Mouse (Mus musculus): Measurements from ENCODE around the gene Fam205c.
"Not testable (repeated sequence)": the region's sequence is repeated elsewhere in the genome, so short reads cannot be mapped to it uniquely, and the experiment has no call there.

Fam205c gene

DNA sequence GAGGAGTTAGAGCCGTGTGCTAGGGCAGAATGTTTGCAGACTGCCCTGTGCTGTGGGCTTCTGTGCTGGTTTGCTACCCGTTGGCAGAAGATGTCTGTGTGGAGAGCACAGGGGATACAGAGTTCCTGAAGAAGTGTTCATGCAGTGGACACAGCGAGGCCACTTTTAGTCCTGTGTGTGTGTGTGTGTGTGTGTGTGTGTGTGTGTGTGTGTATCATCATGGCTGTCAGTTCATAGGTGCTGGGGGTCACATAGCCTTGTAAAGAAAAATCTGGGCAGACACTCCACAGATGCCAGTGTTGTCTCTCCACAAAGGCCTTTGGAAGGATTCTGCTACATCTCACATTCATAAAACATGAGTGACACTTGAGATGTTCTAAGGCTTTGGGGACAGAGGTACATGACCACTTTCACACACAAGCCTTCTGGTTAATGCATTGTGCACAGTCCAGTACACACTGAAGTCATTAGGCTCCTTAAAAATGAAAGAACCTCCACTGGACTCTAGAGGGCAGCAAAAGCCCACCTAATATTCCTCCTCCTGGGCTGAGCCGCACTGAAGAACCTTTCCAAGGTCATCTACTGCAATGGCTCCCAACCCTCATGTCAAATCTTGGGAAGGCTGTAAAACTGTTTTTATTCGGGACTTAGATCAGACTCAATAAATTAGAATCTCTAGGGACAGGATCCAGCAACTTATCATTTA is 2.7 kb upstream of the Fam205c start:
- DNase-seq: peak; percentile 47

DNA sequence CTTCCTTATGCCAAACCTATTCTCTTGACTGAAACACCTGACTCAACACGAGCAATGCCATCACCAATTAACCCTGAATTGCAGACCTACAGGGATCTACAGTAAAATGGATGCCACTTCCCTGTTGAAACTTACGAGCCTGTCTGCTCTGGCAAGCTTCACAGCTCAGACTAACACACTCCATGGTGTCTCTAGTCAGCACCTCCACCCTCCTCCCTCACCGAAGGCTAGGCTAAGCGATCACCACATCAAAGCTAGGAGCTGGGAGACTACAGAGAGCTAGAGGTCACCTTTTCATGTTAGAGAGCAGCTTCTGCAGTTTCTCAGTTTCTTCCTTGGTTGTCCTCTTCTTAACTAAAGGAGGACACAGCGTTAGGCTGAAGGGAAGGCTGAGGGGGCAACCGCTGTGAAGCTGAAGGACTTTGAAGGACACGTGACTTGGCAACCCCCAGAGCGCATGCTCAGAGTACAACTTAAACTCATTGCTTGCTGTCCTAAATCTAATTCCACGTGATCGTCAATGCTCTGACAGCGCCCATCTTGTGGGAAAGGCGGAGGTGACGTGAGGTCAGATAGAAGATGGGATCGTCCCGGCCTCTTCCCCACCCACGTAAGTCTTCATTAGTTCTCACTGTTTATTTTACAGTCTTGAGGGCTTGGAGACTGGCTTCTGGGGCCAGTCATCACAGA is 1.1 kb downstream of the Fam205c start:
- DNase-seq: no peak

DNA sequence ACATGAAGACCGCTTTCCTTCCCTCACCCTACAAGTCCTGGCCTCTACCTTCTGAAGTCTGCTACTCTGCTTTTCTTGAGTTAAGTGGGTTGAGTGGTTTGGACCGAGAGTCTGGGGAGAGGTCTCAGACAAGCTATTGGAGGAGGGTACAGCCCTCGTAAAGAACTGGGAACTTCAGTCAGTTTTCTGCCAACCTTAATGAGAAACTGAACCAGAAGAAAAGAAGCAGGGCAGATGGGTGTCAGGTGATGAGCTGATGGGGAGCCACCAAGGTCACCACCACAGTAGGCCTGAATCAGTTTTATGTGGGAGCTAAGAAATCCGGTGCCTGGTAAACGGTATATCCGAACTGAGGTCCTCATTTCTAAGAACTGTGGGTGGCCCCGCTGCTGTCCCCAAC is 1.9 kb downstream of the Fam205c start:
- DNase-seq: no peak

DNA sequence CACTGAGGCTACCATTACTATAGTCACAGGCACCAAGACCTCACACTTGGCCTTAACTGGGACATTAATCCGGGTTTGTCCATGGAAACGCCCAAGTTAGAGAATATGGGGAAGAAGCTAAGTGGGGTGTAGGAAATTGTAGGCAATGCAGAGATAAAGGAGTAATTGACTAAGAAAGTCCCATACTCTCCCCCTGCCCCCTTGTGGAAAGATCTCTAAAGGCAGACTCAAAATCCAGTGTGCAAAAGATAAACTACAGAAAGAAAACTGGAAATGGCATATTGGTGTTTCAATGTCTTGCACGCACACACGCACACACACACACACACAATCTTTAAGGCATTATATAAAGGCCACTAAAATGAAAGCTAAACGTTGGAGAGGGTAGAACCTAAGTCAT is 3.3 kb downstream of the Fam205c start:
- no peak for DNase-seq

DNA sequence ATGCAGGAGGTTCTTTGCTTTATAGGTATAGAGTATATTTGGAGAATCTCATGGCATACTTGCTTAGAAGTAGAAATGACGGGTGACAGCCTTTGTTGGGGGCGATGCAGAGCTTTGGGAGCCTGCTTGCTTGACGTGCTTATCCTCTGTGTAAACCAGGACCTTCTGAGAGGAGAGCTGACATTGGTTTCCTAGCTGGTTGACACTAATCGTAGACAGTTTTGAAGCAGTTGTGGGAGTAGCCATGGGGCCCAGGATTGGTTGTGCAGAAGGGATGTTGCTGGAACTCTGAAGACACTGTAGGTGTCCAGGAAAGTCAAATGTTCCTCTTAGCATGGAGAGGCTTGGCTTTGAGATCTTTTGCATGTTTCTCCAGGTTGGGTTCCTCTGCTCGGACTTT is 5.8 kb downstream of the Fam205c start:
- DNase-seq: no peak

DNA sequence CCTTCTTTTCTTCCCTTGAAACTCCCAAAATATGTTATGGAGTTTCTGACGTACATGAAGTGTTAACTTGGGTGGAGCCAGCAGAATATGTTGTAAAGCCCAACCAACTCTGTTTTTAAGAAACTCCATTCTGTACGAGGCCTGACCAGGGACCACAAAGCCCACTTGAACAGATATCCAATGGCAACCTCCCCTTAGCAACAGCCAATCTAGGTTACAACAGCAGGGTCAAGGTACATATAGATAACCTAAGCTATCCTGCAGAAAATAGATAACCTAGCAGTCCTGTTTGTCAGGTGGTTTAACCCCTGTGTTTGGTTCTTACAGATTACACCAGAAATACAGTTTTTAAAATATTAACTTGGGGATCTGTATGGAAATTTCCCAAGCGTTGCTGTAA is 6.6 kb downstream of the Fam205c start:
- no peak for DNase-seq

DNA sequence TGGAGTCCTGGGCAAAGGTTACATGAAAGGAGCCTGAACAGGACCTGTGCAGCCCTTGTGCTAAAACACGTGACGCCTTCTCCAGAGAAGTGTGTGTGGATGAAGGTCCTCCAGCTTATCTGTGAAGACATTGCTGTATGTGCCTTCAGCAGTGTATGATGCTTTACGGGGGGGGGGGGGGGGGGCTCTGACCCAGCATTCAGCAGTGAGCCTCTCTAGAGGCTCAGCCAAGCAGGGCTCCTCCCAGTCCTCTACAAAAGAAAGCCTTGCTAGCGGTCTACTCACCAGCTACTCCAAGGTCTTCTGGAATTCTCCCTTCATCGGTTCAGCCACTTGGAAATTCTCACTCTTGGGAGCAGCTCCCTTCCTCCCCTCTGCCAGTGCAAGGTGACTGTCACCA is 10.5 kb downstream of the Fam205c start:
- DNase-seq: not testable (repeated sequence)

DNA sequence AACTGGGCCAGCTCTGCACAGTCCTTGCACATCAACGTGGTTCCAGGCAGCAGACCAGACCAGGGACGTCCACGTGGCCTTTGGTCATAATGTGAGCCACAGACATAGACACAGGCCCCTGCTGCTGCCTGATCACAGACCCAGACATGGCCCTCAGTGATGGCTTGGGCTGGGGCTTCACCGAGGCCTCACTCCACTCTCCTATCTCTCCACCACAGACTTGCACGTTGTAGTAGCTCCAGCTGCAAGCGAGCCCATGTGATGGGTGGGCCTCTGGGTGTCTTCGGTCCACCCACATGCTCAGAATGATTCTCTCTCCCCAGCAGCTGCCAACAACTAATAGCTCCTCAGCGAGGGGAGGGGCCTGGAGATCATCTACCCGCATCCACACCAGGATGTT is 13.6 kb downstream of the Fam205c start:
- not testable (repeated sequence) for DNase-seq

DNA sequence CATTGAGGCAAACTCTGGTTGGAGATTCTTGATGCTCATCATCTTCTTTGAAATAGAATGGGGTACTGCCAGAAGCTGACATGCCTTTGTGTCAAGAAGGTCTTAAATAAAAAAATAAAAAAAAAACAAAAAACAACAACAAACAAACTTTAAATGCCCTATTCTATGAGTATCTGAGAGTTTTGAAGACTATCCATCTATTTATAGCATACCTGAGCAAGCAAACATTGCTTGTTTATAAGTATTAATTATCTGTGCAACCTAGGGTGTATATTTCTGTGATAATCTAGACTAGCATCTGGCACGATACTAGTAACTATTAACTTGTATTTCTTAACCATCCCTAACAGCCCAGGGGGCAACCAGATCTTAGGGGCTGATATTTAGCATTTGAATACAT is 17.4 kb downstream of the Fam205c start, which contains the start of gene Gm12394:
TSS of gene Gm12394 (minus strand) at position 101 of the 400 bp plus-strand sequence.
- DNase-seq: not testable (repeated sequence)

DNA sequence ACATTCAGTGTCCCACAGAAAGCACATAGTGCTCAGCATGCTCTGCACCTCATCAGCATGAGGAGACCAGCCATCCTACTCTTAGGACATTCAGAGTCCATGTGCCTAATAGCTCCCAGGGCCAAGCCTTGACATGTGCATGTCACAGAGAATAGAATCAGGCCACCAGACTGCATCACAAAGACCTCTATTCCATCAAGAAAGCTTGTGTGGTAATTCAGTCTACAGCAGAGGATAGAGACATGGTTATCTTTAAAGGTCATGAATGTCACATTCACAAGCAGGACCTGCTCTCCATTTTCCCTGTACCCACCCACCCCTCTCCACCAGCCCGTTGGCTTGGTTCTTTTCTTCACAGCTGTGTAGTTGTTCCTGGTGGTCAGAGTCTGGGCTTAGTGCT is 20.2 kb downstream of the Fam205c start, which contains the start of gene Fam205a1:
TSS of gene Fam205a1 (minus strand) at position 101 of the 400 bp plus-strand sequence.
- DNase-seq: not testable (repeated sequence)
